Mouse (Mus musculus): Measurements from ENCODE around the gene Tdrd9. TPM values are rescaled to one million over a fixed set of nuclear protein-coding genes. Genes with fewer than 3 reads are reported as not detected.

The Tdrd9 gene
- 0.15 and 0.23 TPM in 2 replicates for polyA plus RNA-seq (2015; fragmentation: Nextera tagmentation; extraction: Ambion mirVana)

DNA sequence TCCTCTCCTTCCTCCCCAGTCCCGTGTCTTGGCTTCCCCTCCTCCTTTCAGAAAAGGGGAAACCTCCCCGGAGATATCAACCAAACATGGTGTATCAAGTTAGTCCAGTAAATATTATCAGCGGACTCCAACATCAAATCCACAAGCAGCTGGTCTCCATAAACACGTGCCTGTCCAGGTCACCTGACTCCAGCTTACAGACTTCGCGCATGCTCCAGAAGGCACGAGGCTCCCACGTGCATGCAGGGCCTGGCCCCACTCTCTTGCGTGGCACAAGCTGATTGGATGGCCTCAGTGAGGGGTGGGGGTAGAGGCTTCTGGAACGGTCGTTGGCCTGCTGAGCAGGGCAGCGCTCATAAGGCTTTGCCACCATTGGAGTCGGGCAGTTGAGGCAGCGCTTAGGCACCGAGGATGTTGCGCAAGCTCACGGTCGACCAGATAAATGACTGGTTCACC is at the start of gene Tdrd9:
Tdrd9 (plus strand) TSS at position 329 of the 456 bp plus-strand sequence.

DNA sequence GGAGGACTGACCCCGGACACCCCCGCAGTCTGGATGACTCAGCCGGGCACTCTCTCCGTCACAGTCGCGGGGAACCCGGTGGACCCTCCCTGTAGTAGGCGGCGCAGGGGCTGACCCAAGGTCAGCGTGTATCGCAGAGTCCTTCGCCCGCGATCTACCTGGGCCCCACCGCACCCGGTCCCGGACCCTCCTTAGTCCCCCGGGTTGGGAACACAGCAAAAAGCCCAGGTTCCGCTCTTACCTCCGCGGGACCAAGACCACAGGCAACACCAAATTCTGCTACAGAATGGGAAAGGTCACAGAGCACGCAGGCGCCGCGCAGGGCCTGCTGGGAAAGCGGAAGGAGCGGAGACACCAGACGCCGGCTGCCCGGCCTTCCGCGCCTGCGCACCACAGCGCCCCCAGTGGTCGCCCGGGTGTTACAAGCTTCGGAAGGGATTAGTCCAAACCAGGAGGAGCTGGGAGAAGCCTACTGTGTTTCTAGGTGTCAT is 4.6 kb upstream of the Tdrd9 start, which contains the start of gene Atp5mpl:
Atp5mpl (minus strand) TSS at position 295 of the 491 bp plus-strand sequence.

GRCm38 (mm10) chr12:111980887-111981367 is 9.6 kb downstream of the Tdrd9 start, which contains the start of gene Rd3l:
TSS of gene Rd3l (minus strand) at chr12:111981317.

GRCm38 (mm10) chr12:112106541-112106971 is 135.2 kb downstream of the Tdrd9 start, which contains the start of gene Aspg:
TSS of gene Aspg (plus strand) at chr12:112106679.

Small RNA genes within 50 kb of the gene (microRNA-seq; reads per million reads assigned to microRNA genes)
- gene Mir3073a (0 reads per million in 2 experiments), gene Mir3073b (0 reads per million in 2 experiments)

Other genes starting within 250 kb of the Tdrd9 start
- 63.9 and 69.2 TPM in 2 replicates for gene Klc1, start 212.7 kb upstream of the Tdrd9 start, polyA plus RNA-seq (2015; fragmentation: Nextera tagmentation; extraction: Ambion mirVana)
- gene Xrcc3, start 157.7 kb upstream of the Tdrd9 start, polyA plus RNA-seq (2015; fragmentation: Nextera tagmentation; extraction: Ambion mirVana) = 2.4 and 3.7 TPM in 2 replicates
- 65.0 and 81.3 TPM in 2 replicates for gene Zfyve21, start 157.4 kb upstream of the Tdrd9 start, polyA plus RNA-seq (2015; fragmentation: Nextera tagmentation; extraction: Ambion mirVana)
- 4.9 and 6.2 TPM in 2 replicates for gene Ppp1r13b, start 63.4 kb upstream of the Tdrd9 start, polyA plus RNA-seq (2015; fragmentation: Nextera tagmentation; extraction: Ambion mirVana)
- gene Atp5mpl, start 4.6 kb upstream of the Tdrd9 start, polyA plus RNA-seq (2015; fragmentation: Nextera tagmentation; extraction: Ambion mirVana) = 1,687 and 2,068 TPM in 2 replicates
- gene Rd3l, start 9.8 kb downstream of the Tdrd9 start, polyA plus RNA-seq (2015; fragmentation: Nextera tagmentation; extraction: Ambion mirVana) = not detected in 2 replicates
- 0.54 and 0.87 TPM in 2 replicates for gene Aspg, start 135.1 kb downstream of the Tdrd9 start, polyA plus RNA-seq (2015; fragmentation: Nextera tagmentation; extraction: Ambion mirVana)
- gene Kif26a, start 174.6 kb downstream of the Tdrd9 start, polyA plus RNA-seq (2015; fragmentation: Nextera tagmentation; extraction: Ambion mirVana) = 1.6 and 1.7 TPM in 2 replicates